Mouse (Mus musculus) MEL (cell line): ENCODE measurements around the gene Nup155. TPM values are rescaled to one million over a fixed set of nuclear protein-coding genes. Genes with fewer than 3 reads are reported as not detected.
"Not testable (repeated sequence)": the region's sequence is repeated elsewhere in the genome, so short reads cannot be mapped to it uniquely, and the experiment has no call there.

Experiments
- DNase-seq: peaks from one replicate; pipeline ENCODE4 v3.0.0; 2011; ENCODE audit warnings: low read depth, low spot score
- H3K27ac ChIP-seq: 2 replicates; pipeline ENCODE4 v1.5.1; 2012; ENCODE audit warnings: low read depth, mild to moderate bottlenecking, control low read depth, low read length, moderate library complexity; ENCODE audit not compliant: control insufficient read depth
- H3K27me3 ChIP-seq, 2 experiments: fragments of 150-350 bp in 1 of 2; sonication (generic) in 1 of 2; 2 replicates each; pipeline ENCODE4 v1.6.1; 2012; ENCODE audit warnings: low read length in 2 of 2, mild to moderate bottlenecking in 2 of 2, improper control_type of control experiment in 1 of 2, moderate library complexity in 1 of 2; ENCODE audit not compliant: insufficient read depth in 2 of 2, control insufficient read depth in 1 of 2
- H3K36me3 ChIP-seq, 2 experiments: 2 replicates each; pipeline ENCODE4 v1.6.1; 2012 to 2014; ENCODE audit warnings: low read length in 2 of 2, improper control_type of control experiment in 1 of 2, inconsistent platforms in 1 of 2, mild to moderate bottlenecking in 1 of 2; ENCODE audit not compliant: insufficient read depth in 2 of 2, control insufficient read depth in 1 of 2
- H3K4me1 ChIP-seq, 2 experiments: fragments of 150-350 bp in 1 of 2; sonication (generic) in 1 of 2; 2 replicates each; pipeline ENCODE4 v1.6.1; 2012; ENCODE audit warnings: low read length in 2 of 2, improper control_type of control experiment in 1 of 2, mild to moderate bottlenecking in 1 of 2; ENCODE audit not compliant: insufficient read depth in 2 of 2, control insufficient read depth in 1 of 2
- H3K4me3 ChIP-seq, 2 experiments: fragments of 150-350 bp in 1 of 2; sonication (generic) in 1 of 2; 2 replicates each; pipeline ENCODE4 v1.5.1; 2012; ENCODE audit warnings: low read depth in 2 of 2, low read length in 2 of 2, mild to moderate bottlenecking in 2 of 2, moderate library complexity in 2 of 2, control low read depth in 1 of 2, improper control_type of control experiment in 1 of 2; ENCODE audit not compliant: control insufficient read depth in 1 of 2, insufficient read depth in 1 of 2
- H3K79me2 ChIP-seq: 2 replicates; pipeline ENCODE4 v1.6.1; 2012; ENCODE audit warnings: mild to moderate bottlenecking, low read length, moderate library complexity; ENCODE audit not compliant: control insufficient read depth, poor library complexity, insufficient read depth
- H3K9ac ChIP-seq: 2 replicates; pipeline ENCODE4 v1.6.1; 2012; ENCODE audit warnings: low read depth, mild to moderate bottlenecking, control low read depth, low read length, moderate library complexity; ENCODE audit not compliant: control insufficient read depth, poor library complexity, severe bottlenecking
- H3K9me3 ChIP-seq: fragments of 150-350 bp; sonication (generic); replicated peaks from 2 replicates; pipeline ENCODE4 v1.6.1; 2012; ENCODE audit warnings: mild to moderate bottlenecking, low read length, improper control_type of control experiment, moderate library complexity; ENCODE audit not compliant: insufficient read depth
- BHLHE40 ChIP-seq: IDR thresholded peaks from 2 replicates; pipeline ENCODE4 v1.6.1; 2012; ENCODE audit warnings: low read depth, mild to moderate bottlenecking, inconsistent platforms, low read length, improper control_type of control experiment, borderline replicate concordance
- CTCF ChIP-seq, 3 experiments: IDR thresholded peaks in 2 of 3; conservative IDR thresholded peaks in 1 of 3; 2 replicates each; pipeline ENCODE4 v1.5.1; 2011 to 2012; ENCODE audit warnings: low read length in 3 of 3, low read depth in 2 of 3, mild to moderate bottlenecking in 2 of 3, improper control_type of control experiment in 1 of 3, inconsistent platforms in 1 of 3, mixed read lengths in 1 of 3, moderate library complexity in 1 of 3; ENCODE audit not compliant: control insufficient read depth in 1 of 3, insufficient read depth in 1 of 3, poor library complexity in 1 of 3, severe bottlenecking in 1 of 3
- ETS1 ChIP-seq: IDR thresholded peaks from 2 replicates; pipeline ENCODE4 v1.6.1; 2012; ENCODE audit warnings: low read depth, mild to moderate bottlenecking, inconsistent platforms, low read length, improper control_type of control experiment, moderate library complexity
- GATA1 ChIP-seq: IDR thresholded peaks from 2 replicates; pipeline ENCODE4 v1.6.1; 2011; ENCODE audit warnings: low read depth, low read length, improper control_type of control experiment
- JUND ChIP-seq: IDR thresholded peaks from 2 replicates; pipeline ENCODE4 v1.6.1; 2011; ENCODE audit warnings: low read depth, mild to moderate bottlenecking, improper control_type of control experiment, low read length
- MAFK ChIP-seq: IDR thresholded peaks from 2 replicates; pipeline ENCODE4 v1.6.1; 2011; ENCODE audit warnings: low read depth, mild to moderate bottlenecking, low read length, improper control_type of control experiment, borderline replicate concordance
- MYB ChIP-seq: IDR thresholded peaks from 2 replicates; pipeline ENCODE4 v1.6.1; 2011; ENCODE audit warnings: mild to moderate bottlenecking, low read depth, low read length, improper control_type of control experiment
- POLR2A ChIP-seq, 2 experiments: IDR thresholded peaks; 2 replicates each; pipeline ENCODE4 v1.6.1; 2011 to 2012; ENCODE audit warnings: low read length in 2 of 2, mild to moderate bottlenecking in 2 of 2, control low read depth in 1 of 2, improper control_type of control experiment in 1 of 2, low read depth in 1 of 2, moderate library complexity in 1 of 2; ENCODE audit not compliant: control insufficient read depth in 1 of 2, insufficient read depth in 1 of 2, poor library complexity in 1 of 2
- POLR2AphosphoS5 ChIP-seq: IDR thresholded peaks from 2 replicates; pipeline ENCODE4 v1.6.1; 2012; ENCODE audit warnings: low read depth, borderline replicate concordance, mild to moderate bottlenecking, inconsistent platforms, low read length, moderate library complexity, mixed read lengths
- RAD21 ChIP-seq: IDR thresholded peaks from 2 replicates; pipeline ENCODE4 v1.6.1; 2011; ENCODE audit warnings: mild to moderate bottlenecking, low read depth, low read length, improper control_type of control experiment
- RCOR1 ChIP-seq: IDR thresholded peaks from 2 replicates; pipeline ENCODE4 v1.6.1; 2012; ENCODE audit warnings: low read depth, mild to moderate bottlenecking, inconsistent platforms, low read length, improper control_type of control experiment
- SMC3 ChIP-seq: IDR thresholded peaks from 2 replicates; pipeline ENCODE4 v1.6.1; 2011; ENCODE audit warnings: low read depth, low read length, improper control_type of control experiment
- TCF12 ChIP-seq: IDR thresholded peaks from 2 replicates; pipeline ENCODE4 v1.6.1; 2014; ENCODE audit warnings: low read depth, mild to moderate bottlenecking, inconsistent platforms, low read length, improper control_type of control experiment, moderate library complexity
- ZMIZ1 ChIP-seq: IDR thresholded peaks from 2 replicates; pipeline ENCODE4 v1.6.1; 2012; ENCODE audit warnings: low read depth, mild to moderate bottlenecking, inconsistent platforms, low read length, improper control_type of control experiment, moderate library complexity
- ZNF384 ChIP-seq: IDR thresholded peaks from 2 replicates; pipeline ENCODE4 v1.6.1; 2012; ENCODE audit warnings: low read depth, mild to moderate bottlenecking, inconsistent platforms, low read length, improper control_type of control experiment
- polyA plus RNA-seq, 2 experiments: library from polyadenylated mRNA; stranded (reverse) in 1 of 2; unstranded in 1 of 2; fragments of >175 nt in 1 of 2; fragments of >200 nt in 1 of 2; gene quantifications; 2 replicates each; pipeline versions ENCODE4 v1.2.1 to v1.2.4; 2012; ENCODE audit warnings: low replicate concordance in 2 of 2, low read depth in 1 of 2; ENCODE audit not compliant: insufficient read length in 2 of 2, insufficient read depth in 1 of 2, missing spikeins in 1 of 2
- total RNA-seq: library from RNA; depleted of rRNA; stranded (reverse); fragments of 300-350 nt; gene quantifications from 2 replicates; pipeline ENCODE4 v1.2.3, GENCODE M21; 2012

The Nup155 gene
- total and polyA plus RNA-seq, 3 experiments: 82.7 to 135 (median 85.0) TPM

- TF ChIP-seq RCOR1 (peak; percentile 52; the same call in 1 of the 2 replicates), ZNF384 (no peak), POLR2A (IDR thresholded peaks at IDR 0.05; ENCODE audit: control insufficient read depth in 1 of 2, insufficient read depth in 1 of 2, low read depth in 1 of 2, low read length in 2 of 2, poor library complexity in 1 of 2) (peak; percentile 79 to 94), GATA1 (0 out of 2 replicates have a peak, but pooled peaks have one; percentile 0), POLR2AphosphoS5 (no peak)
Measured at GRCm38 (mm10) chr15:8108966-8109743, at the start of gene Nup155 (continued).

DNA sequence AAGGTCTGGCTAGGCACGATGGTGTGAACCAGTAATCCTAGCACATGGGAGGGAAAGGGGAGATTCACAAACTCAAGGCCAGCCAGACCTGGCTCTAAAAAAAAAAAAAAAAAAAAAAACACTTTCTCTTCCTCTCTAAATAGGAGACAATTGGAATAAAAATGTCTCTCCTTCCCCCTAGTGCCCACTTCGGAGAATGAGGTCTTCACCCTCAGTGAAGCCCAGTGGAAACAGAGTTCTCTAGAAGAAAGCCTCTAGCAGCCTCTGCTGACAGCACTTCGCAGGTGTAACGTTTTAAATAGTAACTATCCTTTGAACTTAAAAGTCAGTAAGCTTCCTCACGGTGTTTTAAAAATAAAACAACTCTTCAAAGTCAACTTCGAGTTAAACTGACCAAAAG lies 43.9 kb upstream of the Nup155 start:
- Histone ChIP-seq H3K4me1 (no peaks in the 10 kb centered on the region), H3K4me3 (no peak overlapping the region), H3K9ac (no peak overlapping the region), H3K27ac (no peak overlapping the region), H3K9me3 (no peaks in the 10 kb centered on the region), H3K27me3 (no peaks in the 10 kb centered on the region), H3K36me3 (no peaks in the 10 kb centered on the region; a peak in 2 of 4 replicates), H3K79me2 (no peaks in the 10 kb centered on the region)
- TF ChIP-seq MYB (no peak), SMC3 (0 out of 2 replicates have a peak, but pooled peaks have one; percentile 13), ZNF384 (peak; percentile 48), CTCF (IDR thresholded peaks at IDR 0.05 in 2 of 3, conservative IDR thresholded peaks at IDR 0.05 in 1 of 3; ENCODE audit: control insufficient read depth in 1 of 3, insufficient read depth in 1 of 3, low read depth in 2 of 3, low read length in 3 of 3, poor library complexity in 1 of 3, severe bottlenecking in 1 of 3) (peak in 1 of 3 experiments; percentile 7; a peak in 1 of 6 replicates), RAD21 (peak; percentile 5), ETS1 (no peak)
- no peak for DNase-seq

- not testable (repeated sequence) for H3K9ac ChIP-seq, H3K79me2 ChIP-seq, H3K4me3 ChIP-seq, H3K4me1 ChIP-seq, H3K27ac ChIP-seq, H3K27me3 ChIP-seq, DNase-seq, H3K9me3 ChIP-seq
- peaks cover 0 to 15% of the 10 kb centered on the region in 2 experiments; a peak in 2 of 4 replicates for H3K36me3 ChIP-seq
Measured at GRCm38 (mm10) chr15:8073159-8073558, 35.9 kb upstream of the Nup155 start.

- H3K27ac ChIP-seq: no peak overlapping the region
- no peaks in the 10 kb centered on the region for H3K9me3 ChIP-seq
- no peak for TF ChIP-seq ZMIZ1
- TF ChIP-seq SMC3: no peak
- no peak for TF ChIP-seq BHLHE40
- TF ChIP-seq JUND: no peak
- TF ChIP-seq MAFK: peak; percentile 92
- no peak for TF ChIP-seq TCF12
- H3K79me2 ChIP-seq: no peaks in the 10 kb centered on the region
- H3K9ac ChIP-seq: no peak overlapping the region
- peaks cover 0 to 5% of the 10 kb centered on the region in 2 experiments; a peak in 1 of 4 replicates for H3K36me3 ChIP-seq
- no peak overlapping the region for H3K4me3 ChIP-seq
- DNase-seq: no peak
- H3K27me3 ChIP-seq: no peaks in the 10 kb centered on the region
- H3K4me1 ChIP-seq: no peaks in the 10 kb centered on the region
Measured at GRCm38 (mm10) chr15:8082139-8082538, 26.9 kb upstream of the Nup155 start.
